Mouse (Mus musculus): ENCODE measurements around the gene Mul1. TPM values are rescaled to one million over a fixed set of nuclear protein-coding genes. Genes with fewer than 3 reads are reported as not detected.

Mul1 gene
- 19.4 and 20.1 TPM in 2 replicates for polyA plus RNA-seq (2014; fragmentation: Nextera tagmentation; extraction: Ambion mirVana)

- ATAC-seq (replicated peaks; ENCODE audit: low FRiP score, low TSS enrichment, low read depth) (peak; percentile 92), DNase-seq (ENCODE audit: low spot score) (peak; percentile 100)
- H3K4me1 ChIP-seq (replicated peaks; ENCODE audit: control insufficient read depth, insufficient read depth, low read length): peaks cover 9% of the 10 kb centered on the region
- H3K9ac ChIP-seq (ENCODE audit: low read length): peak within 1 kb of the TSS; percentile 79
- peak within 1 kb of the TSS; percentile 72 for H3K4me2 ChIP-seq (ENCODE audit: low read length)
- peak within 1 kb of the TSS; percentile 51; the same call in 1 of the 2 replicates for H3K27ac ChIP-seq (ENCODE audit: low read depth)
- H3K27me3 ChIP-seq (replicated peaks; ENCODE audit: control insufficient read depth, insufficient read depth, low read length): no peaks in the 10 kb centered on the region
- H3K9me3 ChIP-seq (ENCODE audit: control insufficient read depth, low read length): no peaks in the 10 kb centered on the region
- peaks cover 35% of the 10 kb centered on the region for H3K36me3 ChIP-seq (ENCODE audit: control insufficient read depth, insufficient read depth, low read length)
- peak within 1 kb of the TSS; percentile 84 for H3K4me3 ChIP-seq (ENCODE audit: low read depth, low read length)
- WGBS: 1% methylated on average over 64 of the region's 64 CpGs
These were observed at the start of gene Mul1 for GRCm38 (mm10) chr4:138434347-138435316. TSS of gene Mul1 (plus strand) at chr4:138434671.

- no peak for DNase-seq (ENCODE audit: low spot score)
- H3K4me2 ChIP-seq (ENCODE audit: low read length): no peak overlapping the region
- no peaks in the 10 kb centered on the region for H3K36me3 ChIP-seq (ENCODE audit: control insufficient read depth, insufficient read depth, low read length)
- no peaks in the 10 kb centered on the region for H3K9me3 ChIP-seq (ENCODE audit: control insufficient read depth, low read length)
- no peak overlapping the region for H3K27ac ChIP-seq (ENCODE audit: low read depth)
- ATAC-seq (replicated peaks; ENCODE audit: low FRiP score, low TSS enrichment, low read depth): no peak
- H3K4me1 ChIP-seq (replicated peaks; ENCODE audit: control insufficient read depth, insufficient read depth, low read length): peaks cover 6% of the 10 kb centered on the region; the same call in 1 of the 2 replicates
- peaks cover 70% of the 10 kb centered on the region for H3K27me3 ChIP-seq (replicated peaks; ENCODE audit: control insufficient read depth, insufficient read depth, low read length)
- no peak overlapping the region for H3K4me3 ChIP-seq (ENCODE audit: low read depth, low read length)
- H3K9ac ChIP-seq (ENCODE audit: low read length): no peak overlapping the region
- 67% methylated on average over 7 of the region's 7 CpGs for WGBS
These were observed 40.8 kb upstream of the Mul1 start for GRCm38 (mm10) chr4:138393703-138394102.

- H3K4me1 ChIP-seq (replicated peaks; ENCODE audit: control insufficient read depth, insufficient read depth, low read length): peaks cover 6% of the 10 kb centered on the region; the same call in 1 of the 2 replicates
- no peak for ATAC-seq (replicated peaks; ENCODE audit: low FRiP score, low TSS enrichment, low read depth)
- no peak overlapping the region for H3K9ac ChIP-seq (ENCODE audit: low read length)
- peak overlapping the region; percentile 29 for H3K4me3 ChIP-seq (ENCODE audit: low read depth, low read length)
- H3K9me3 ChIP-seq (ENCODE audit: control insufficient read depth, low read length): no peaks in the 10 kb centered on the region
- H3K4me2 ChIP-seq (ENCODE audit: low read length): peak overlapping the region; percentile 50
- DNase-seq (ENCODE audit: low spot score): no peak
- no peaks in the 10 kb centered on the region for H3K36me3 ChIP-seq (ENCODE audit: control insufficient read depth, insufficient read depth, low read length)
- H3K27me3 ChIP-seq (replicated peaks; ENCODE audit: control insufficient read depth, insufficient read depth, low read length): peaks cover 76% of the 10 kb centered on the region
- no peak overlapping the region for H3K27ac ChIP-seq (ENCODE audit: low read depth)
- under 1% methylated on average over 102 of the region's 103 CpGs for WGBS
These were observed 39.1 kb upstream of the Mul1 start for GRCm38 (mm10) chr4:138395087-138395970.

- Histone ChIP-seq H3K4me2 (ENCODE audit: low read length) (peak within 1 kb of the TSS; percentile 50), H3K4me3 (ENCODE audit: low read depth, low read length) (peak within 1 kb of the TSS; percentile 29), H3K36me3 (ENCODE audit: control insufficient read depth, insufficient read depth, low read length) (no peaks in the 10 kb centered on the region), H3K9me3 (ENCODE audit: control insufficient read depth, low read length) (no peaks in the 10 kb centered on the region), H3K27ac (ENCODE audit: low read depth) (no peak within 1 kb of the TSS), H3K4me1 (replicated peaks; ENCODE audit: control insufficient read depth, insufficient read depth, low read length) (peaks cover 6% of the 10 kb centered on the region; the same call in 1 of the 2 replicates), H3K27me3 (replicated peaks; ENCODE audit: control insufficient read depth, insufficient read depth, low read length) (peaks cover 74% of the 10 kb centered on the region), H3K9ac (ENCODE audit: low read length) (no peak within 1 kb of the TSS)
- DNase-seq (ENCODE audit: low spot score) (peak; percentile 64), ATAC-seq (replicated peaks; ENCODE audit: low FRiP score, low TSS enrichment, low read depth) (no peak; the same call in 1 of the 2 replicates)
- under 1% methylated on average over 43 of the region's 46 CpGs for WGBS
These were observed 38.4 kb upstream of the Mul1 start, which contains the start of gene Fam43b for GRCm38 (mm10) chr4:138395971-138396645. TSS of gene Fam43b (minus strand) at chr4:138396528.

GRCm38 (mm10) chr4:138396711-138397110, 37.8 kb upstream of the Mul1 start:
- peak overlapping the region; percentile 50 for H3K4me2 ChIP-seq (ENCODE audit: low read length)
- 0 out of 2 replicates have a peak overlapping the region, but pooled peaks have one; percentile 29 for H3K4me3 ChIP-seq (ENCODE audit: low read depth, low read length)
- DNase-seq (ENCODE audit: low spot score) (no peak), ATAC-seq (replicated peaks; ENCODE audit: low FRiP score, low TSS enrichment, low read depth) (no peak)
- no peak overlapping the region for H3K27ac ChIP-seq (ENCODE audit: low read depth)
- H3K9me3 ChIP-seq (ENCODE audit: control insufficient read depth, low read length): no peaks in the 10 kb centered on the region
- no peaks in the 10 kb centered on the region for H3K36me3 ChIP-seq (ENCODE audit: control insufficient read depth, insufficient read depth, low read length)
- H3K9ac ChIP-seq (ENCODE audit: low read length): no peak overlapping the region
- peaks cover 72% of the 10 kb centered on the region for H3K27me3 ChIP-seq (replicated peaks; ENCODE audit: control insufficient read depth, insufficient read depth, low read length)
- 8% methylated on average over 8 of the region's 8 CpGs for WGBS
- peaks cover 6% of the 10 kb centered on the region; the same call in 1 of the 2 replicates for H3K4me1 ChIP-seq (replicated peaks; ENCODE audit: control insufficient read depth, insufficient read depth, low read length)

- Histone ChIP-seq H3K27me3 (replicated peaks; ENCODE audit: control insufficient read depth, insufficient read depth, low read length) (peaks cover 2% of the 10 kb centered on the region; the same call in 1 of the 2 replicates), H3K4me1 (replicated peaks; ENCODE audit: control insufficient read depth, insufficient read depth, low read length) (no peaks in the 10 kb centered on the region), H3K4me2 (ENCODE audit: low read length) (no peak overlapping the region), H3K27ac (ENCODE audit: low read depth) (no peak overlapping the region), H3K9ac (ENCODE audit: low read length) (no peak overlapping the region), H3K36me3 (ENCODE audit: control insufficient read depth, insufficient read depth, low read length) (no peaks in the 10 kb centered on the region), H3K4me3 (ENCODE audit: low read depth, low read length) (no peak overlapping the region), H3K9me3 (ENCODE audit: control insufficient read depth, low read length) (no peaks in the 10 kb centered on the region)
- DNase-seq (ENCODE audit: low spot score) (no peak), ATAC-seq (replicated peaks; ENCODE audit: low FRiP score, low TSS enrichment, low read depth) (no peak)
- 0% methylated on average over 2 of the region's 2 CpGs for WGBS
These were observed 29.7 kb upstream of the Mul1 start for GRCm38 (mm10) chr4:138404806-138405205.

GRCm38 (mm10) chr4:138407479-138408194, 26.8 kb upstream of the Mul1 start:
- 61% methylated on average over 11 of the region's 13 CpGs for WGBS
- H3K9ac ChIP-seq (ENCODE audit: low read length): no peak overlapping the region
- no peaks in the 10 kb centered on the region for H3K36me3 ChIP-seq (ENCODE audit: control insufficient read depth, insufficient read depth, low read length)
- ATAC-seq (replicated peaks; ENCODE audit: low FRiP score, low TSS enrichment, low read depth): no peak
- H3K4me1 ChIP-seq (replicated peaks; ENCODE audit: control insufficient read depth, insufficient read depth, low read length): no peaks in the 10 kb centered on the region
- no peaks in the 10 kb centered on the region for H3K9me3 ChIP-seq (ENCODE audit: control insufficient read depth, low read length)
- H3K27me3 ChIP-seq (replicated peaks; ENCODE audit: control insufficient read depth, insufficient read depth, low read length): 0 out of 2 replicates have a peak, but pooled peaks cover 7% of the 10 kb centered on the region
- no peak overlapping the region for H3K4me2 ChIP-seq (ENCODE audit: low read length)
- H3K4me3 ChIP-seq (ENCODE audit: low read depth, low read length): no peak overlapping the region
- H3K27ac ChIP-seq (ENCODE audit: low read depth): no peak overlapping the region
- no peak for DNase-seq (ENCODE audit: low spot score)

All from intestine, embryonic 14.5 days (tissue).